Mouse (Mus musculus): ENCODE results near the gene Dok4. TPM values are rescaled to one million over a fixed set of nuclear protein-coding genes. Genes with fewer than 3 reads are reported as not detected.
"Not testable (repeated sequence)": the region's sequence is repeated elsewhere in the genome, so short reads cannot be mapped to it uniquely, and the experiment has no call there.

Dok4 gene
- total RNA-seq, 4 experiments from 2014 or later = 18.1 to 22.7 (median 19.8) TPM

- no peak for DNase-seq (ENCODE audit: low spot score in 2 of 2)
Observed at GRCm38 (mm10) chr8:94880742-94881141, 4.6 kb upstream of the Dok4 start.

DNA sequence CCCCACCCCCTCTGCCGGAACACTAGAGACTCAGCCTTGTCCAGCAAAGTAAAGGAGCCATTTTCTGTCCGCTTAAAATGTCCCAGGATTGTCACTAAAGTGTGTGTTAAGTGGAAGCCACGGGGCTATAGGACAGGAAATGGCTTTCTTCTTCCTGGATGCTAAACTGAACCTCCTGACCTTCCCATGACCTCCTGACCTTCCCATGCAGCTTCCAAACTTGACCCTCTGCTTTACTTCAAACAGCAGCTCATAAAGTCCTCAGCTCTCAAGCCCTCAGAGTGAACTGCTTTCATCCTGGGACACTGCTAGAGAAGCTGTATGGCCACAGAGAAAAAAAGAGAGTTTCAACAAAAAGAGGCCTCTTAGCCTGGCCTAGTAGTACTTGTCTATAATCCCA lies 690 bp upstream of the Dok4 start:
- no peak for DNase-seq (ENCODE audit: low spot score in 2 of 2)

DNA sequence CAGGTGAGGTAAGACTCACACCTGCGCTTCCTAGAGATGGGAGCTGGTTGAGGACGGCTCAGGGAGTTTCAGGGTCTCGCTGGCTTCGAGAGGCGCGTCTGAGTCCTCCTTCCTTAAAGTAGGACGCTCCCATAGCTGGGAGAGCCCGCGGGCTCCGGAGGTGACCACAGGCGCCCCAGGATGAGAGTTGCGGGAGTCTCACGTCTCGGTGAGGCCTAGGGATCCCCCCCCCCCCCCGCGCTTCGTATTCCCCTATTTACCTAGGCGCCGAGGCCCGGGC lies 319 bp downstream of the Dok4 start:
- DNase-seq (ENCODE audit: low spot score in 2 of 2) = no peak

DNA sequence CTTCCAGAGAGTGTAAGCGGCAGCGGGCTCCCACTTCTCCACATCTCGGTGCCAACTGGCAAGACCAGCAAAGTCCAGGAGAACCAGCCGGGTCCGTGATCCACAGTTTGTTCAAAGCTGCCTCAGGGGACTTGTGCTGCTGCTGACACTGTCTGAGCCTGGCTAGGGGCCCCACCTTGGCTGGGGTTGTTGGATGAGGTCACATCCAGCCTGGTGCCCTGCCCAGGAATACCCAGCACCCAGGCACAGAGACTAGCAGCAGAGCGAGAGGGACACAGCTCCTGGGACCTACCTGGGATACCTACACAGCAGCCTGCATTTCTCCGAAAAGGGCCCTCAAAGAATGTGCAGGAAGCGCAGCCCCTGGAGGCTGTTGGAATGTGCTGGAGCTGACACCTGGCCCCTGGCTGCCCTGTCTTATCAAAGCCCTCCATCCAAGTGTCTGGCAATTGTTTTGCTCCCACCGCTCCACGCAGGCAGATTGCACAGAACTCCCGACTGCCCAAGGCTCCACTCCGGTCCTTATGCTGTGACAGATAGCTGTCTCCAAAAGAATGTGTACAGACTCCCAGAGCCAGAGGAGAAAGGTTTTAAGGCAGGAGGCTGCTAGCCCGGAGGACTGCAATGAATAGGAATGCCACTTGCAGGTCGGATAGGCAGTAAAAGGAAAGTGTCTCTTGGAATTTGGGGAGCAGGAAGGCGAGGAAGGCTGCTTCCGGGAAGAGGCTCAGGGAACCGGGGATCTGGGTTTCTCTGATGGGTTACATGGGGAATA lies 847 bp downstream of the Dok4 start:
- DNase-seq (ENCODE audit: low spot score in 2 of 2) = no peak

- DNase-seq (ENCODE audit: low spot score in 2 of 2) = peak in 1 of 2 experiments; percentile 72
Observed at GRCm38 (mm10) chr8:94874358-94874757, 1.8 kb downstream of the Dok4 start.

DNA sequence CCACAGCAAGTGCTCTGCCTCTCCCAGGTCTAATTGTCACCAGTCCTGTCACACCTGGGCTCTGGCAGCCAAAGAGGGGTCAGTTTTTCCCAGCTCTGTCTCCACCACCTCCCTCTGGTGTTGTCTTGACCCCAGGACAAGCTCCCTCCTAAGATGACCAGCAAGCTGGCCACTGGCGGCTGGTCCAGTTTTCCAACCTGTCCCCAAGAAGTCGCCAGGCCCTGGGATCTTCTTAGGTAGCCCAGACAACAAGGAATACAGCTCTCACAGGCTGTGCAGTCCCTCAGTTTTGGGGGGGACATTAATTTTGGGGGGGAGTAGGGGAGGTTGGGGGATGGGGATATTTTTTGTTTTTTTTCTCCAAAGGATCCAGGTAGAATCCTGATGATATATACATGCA lies 3.6 kb downstream of the Dok4 start:
- DNase-seq (ENCODE audit: low spot score in 2 of 2) = no peak

- no peak for DNase-seq (ENCODE audit: low spot score in 2 of 2)
Observed at GRCm38 (mm10) chr8:94872156-94872555, 4.0 kb downstream of the Dok4 start.

- DNase-seq (ENCODE audit: low spot score in 2 of 2) = peak; percentile 67 to 74
Observed at GRCm38 (mm10) chr8:94871108-94871894, 4.8 kb downstream of the Dok4 start.

GRCm38 (mm10) chr8:94870474-94871107 lies 5.5 kb downstream of the Dok4 start:
- DNase-seq (ENCODE audit: low spot score in 2 of 2) = peak; percentile 64 to 66

DNA sequence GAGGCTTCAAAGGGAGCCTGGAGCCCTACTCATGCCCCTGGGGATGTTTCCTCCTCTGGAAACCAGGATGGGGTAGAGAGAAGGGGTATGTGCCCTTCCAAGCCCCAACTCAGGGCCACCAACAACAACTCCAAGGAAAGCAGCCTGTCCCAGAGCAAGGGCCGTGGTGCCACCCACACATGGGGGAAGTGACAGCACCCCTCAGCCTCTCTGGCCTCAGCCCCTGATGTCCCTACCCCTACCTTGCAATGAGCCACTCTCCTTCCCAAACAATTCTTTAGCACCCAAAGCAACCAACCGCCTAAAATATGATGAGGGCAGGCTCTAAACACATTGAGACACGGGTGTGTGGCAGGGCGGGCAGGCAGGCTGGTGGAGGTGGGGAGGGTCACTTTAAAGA lies 6.1 kb downstream of the Dok4 start:
- no peak for DNase-seq (ENCODE audit: low spot score in 2 of 2)

DNA sequence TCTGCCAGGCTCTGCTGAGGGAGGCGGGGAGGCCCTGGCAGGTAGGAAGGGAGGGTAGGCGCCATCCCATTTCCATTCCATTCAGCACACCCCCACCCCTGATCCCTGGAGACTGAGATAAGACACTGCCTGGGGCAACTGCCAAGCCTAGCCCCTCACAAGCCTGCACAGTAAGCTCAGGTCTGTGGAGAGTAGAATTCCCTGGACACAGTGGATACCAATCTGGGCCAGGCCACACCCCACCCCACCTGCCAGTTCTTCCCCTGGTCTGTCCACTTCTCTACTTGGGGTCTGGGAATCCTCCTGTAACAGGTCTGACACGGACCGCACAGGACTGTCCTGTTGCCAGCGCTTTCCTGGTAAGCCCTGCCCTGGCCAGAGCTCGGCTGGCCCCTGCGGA lies 7.0 kb downstream of the Dok4 start:
- DNase-seq (ENCODE audit: low spot score in 2 of 2) = no peak

- DNase-seq (ENCODE audit: low spot score in 2 of 2) = no peak
Observed at GRCm38 (mm10) chr8:94866921-94867320, 9.2 kb downstream of the Dok4 start.

GRCm38 (mm10) chr8:94865292-94865691 lies 10.8 kb downstream of the Dok4 start:
- DNase-seq (ENCODE audit: low spot score in 2 of 2) = no peak

- DNase-seq (ENCODE audit: low spot score in 2 of 2) = no peak
Observed at GRCm38 (mm10) chr8:94863897-94864673, 12.0 kb downstream of the Dok4 start.

DNA sequence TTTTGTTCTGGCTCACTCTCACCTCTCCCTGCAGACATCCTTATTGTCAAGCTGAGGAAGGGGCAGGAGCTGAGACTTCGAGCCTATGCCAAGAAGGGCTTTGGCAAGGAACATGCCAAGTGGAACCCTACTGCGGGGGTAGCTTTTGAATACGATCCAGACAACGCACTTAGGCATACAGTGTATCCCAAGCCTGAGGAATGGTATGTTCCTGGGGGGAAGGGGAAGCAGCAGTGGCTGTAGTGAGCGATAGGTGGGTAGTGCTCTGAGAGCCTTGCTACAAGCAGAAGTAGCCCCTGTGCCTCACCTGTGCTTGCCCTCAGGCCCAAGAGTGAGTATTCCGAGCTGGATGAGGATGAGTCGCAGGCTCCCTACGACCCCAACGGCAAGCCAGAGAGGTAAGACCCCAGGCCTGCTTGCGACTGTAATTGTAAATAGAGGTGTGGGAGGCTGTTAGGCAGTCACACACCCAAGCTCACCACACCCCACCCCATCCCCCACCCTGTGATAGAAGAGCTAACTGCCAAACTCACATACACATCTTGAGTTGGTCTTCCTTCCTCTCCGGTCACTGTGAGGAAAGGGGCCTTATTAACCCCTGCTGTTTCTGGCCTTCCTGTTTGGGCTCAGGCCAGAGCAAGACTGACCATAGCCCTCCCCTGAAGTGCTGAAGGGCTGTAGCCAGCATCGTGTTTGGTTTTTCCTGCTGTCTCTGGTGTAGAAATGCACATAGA lies 13.5 kb downstream of the Dok4 start:
- no peak for DNase-seq (ENCODE audit: low spot score in 2 of 2)

GRCm38 (mm10) chr8:94861352-94861910 lies 14.7 kb downstream of the Dok4 start:
- DNase-seq (ENCODE audit: low spot score in 2 of 2) = no peak

DNA sequence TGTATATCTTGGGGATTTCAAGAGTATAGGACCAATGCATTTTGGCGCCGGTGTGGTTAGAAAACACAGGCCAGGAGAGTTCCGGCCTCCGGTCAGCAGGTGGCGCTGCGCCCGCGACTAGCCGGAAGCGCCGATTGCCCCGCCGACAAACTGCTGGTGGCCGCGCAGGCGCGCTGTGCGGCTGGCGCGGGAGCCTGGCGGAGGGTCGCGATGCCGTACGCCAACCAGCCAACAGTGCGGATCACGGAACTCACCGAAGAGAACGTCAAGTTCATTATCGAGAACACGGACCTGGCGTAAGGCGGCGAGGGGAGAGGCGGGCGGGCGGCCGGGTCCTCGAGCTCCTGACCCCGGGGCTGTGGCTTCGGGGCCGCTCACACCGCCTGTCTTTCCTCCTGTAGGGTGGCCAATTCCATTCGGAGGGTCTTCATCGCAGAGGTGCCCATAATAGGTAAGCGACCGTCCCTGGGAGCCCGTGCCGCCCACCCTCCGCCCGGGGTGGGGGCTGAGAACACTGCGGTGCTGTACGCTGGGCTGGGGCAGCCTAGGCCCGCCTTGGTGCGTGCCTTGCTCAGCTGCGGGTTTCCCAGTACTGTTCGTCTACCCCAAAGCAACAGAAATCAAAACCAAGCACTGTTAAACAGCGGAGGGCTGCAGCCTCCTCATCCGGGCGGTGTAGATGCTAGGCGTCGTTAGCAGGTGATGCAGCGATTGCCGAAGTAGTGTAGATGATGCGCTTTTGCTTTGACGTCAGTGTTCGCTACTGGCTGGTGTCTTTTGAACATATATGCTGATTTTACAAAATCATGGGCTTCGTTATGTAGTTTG lies 18.6 kb downstream of the Dok4 start, which contains the start of gene Polr2c:
TSS of gene Polr2c (plus strand) at position 105 of the 828 bp plus-strand sequence.
- DNase-seq (ENCODE audit: low spot score in 2 of 2) = peak; percentile 73 to 91

- no peak for DNase-seq (ENCODE audit: low spot score in 2 of 2)
Observed at GRCm38 (mm10) chr8:94857011-94857345, 19.2 kb downstream of the Dok4 start.

GRCm38 (mm10) chr8:94854761-94855160 lies 21.4 kb downstream of the Dok4 start:
- DNase-seq (ENCODE audit: low spot score in 2 of 2) = not testable (repeated sequence)

DNA sequence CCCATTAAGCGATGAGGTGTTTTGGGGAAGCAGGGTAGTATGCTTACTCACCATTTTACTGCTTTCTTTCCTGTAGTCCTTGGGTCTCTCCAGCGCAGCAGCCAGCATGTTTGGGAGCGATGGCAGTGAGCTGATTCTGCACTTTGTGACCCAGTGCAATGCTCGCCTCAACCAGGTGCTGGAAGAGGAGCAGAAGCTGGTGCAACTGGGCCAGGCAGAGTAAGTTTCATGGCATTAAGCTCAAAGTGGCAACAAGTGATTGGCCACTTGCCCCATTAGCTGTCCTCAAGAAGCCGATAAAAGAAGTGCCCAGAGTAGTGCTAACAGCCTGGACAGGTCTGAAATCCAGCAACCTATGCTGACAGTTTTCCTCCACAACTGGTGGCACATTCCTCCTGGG lies 26.1 kb downstream of the Dok4 start:
- DNase-seq (ENCODE audit: low spot score in 2 of 2) = no peak

All from layer of hippocampus, adult 8-10 months (tissue).